Mouse (Mus musculus): Measurements from ENCODE around the gene Vps8. TPM values are rescaled to one million over a fixed set of nuclear protein-coding genes. Genes with fewer than 3 reads are reported as not detected.

The Vps8 gene
- total RNA-seq, 2 experiments from 2014 or later, result 49.1 to 60.4 TPM

GRCm38 (mm10) chr16:21615802-21616201, 192.9 kb downstream of the Vps8 start:
- peak in 1 of 2 experiments; percentile 62 for DNase-seq (ENCODE audit: low spot score in 2 of 2)

GRCm38 (mm10) chr16:21620630-21621029, 197.7 kb downstream of the Vps8 start:
- DNase-seq (ENCODE audit: low spot score in 2 of 2), result no peak

DNA sequence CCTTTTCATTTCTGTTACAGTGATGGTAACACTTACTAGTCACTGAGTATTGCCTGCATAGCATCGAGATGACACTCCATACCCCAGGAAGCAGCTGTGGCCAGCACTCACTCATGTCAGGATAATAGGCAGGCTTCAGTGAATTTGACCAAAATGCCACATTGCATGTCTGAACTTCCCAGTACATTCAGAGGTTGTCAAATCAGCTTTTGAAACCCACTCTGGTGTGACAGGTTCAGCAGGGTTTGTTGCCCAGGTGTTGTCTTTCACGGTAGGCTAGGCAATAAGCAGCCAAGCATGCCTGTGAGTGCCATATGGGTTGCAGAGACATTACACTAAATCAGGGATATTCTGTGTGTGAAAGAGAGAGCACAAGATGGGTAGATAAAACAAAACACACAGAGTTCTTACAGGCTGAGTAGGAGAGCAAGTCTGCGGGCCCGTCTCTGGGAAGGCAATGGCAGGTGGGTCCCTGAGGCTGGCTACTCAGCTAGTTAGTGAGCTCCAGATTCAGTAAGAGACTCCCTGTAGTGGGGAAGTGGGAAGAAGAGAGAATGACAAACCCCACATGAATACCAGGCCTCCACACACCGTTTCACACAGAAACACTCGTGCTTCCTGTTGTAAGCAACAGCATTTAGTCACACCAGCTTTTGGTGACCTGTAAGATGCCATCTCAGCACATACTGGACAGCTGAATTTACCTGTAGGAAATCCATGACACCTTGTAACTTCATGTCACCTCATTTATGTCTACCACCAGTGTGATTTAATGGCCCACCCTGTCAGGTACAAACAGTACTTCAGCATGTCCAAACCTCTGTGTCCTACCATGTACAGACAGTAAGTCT, 203.1 kb downstream of the Vps8 start:
- DNase-seq (ENCODE audit: low spot score in 2 of 2), result no peak

DNA sequence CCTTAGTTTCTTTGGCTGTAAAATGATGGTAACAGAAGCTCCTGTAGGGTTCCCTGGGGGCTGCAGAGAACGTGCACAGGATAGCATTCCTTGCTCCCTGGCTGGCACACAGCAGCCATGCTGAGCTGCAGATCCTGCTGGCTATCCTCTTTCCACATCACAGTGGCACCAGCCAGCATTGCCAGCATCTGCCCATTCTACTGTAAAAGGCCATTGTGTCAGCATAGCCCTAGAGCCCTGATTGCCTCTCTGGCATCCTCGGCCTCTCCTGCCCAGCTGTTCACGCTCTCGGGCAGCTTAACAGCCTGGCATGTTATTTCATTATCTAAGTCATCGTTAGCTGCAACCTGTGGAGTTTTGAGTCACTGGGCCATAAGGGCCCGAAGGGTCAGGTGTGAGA, 204.3 kb downstream of the Vps8 start:
- DNase-seq (ENCODE audit: low spot score in 2 of 2), result no peak

DNA sequence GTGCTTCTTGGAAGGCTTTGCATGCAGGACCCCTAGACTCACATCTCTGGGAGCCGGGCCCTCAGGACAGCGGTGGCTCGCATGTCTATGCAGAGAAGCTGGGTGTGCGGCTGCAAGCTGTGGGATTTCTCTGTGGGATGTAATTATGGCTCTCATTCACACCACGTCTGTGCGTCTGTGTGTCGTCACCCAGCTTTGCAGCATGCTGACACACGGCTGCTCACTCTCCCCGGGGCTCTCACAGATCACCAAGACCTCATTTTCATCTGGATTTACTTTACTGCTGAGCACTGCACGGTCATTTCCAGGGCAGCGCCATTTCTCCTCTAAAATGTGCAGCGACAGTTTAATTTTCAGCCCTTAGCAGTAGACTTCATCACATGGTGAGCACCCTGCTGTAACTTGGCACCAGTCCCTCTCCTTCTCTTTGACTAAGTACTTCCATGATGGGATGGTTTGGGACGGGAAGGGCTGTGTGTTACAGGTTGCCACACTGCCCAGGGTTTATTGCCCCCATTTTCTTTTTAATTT, 205.2 kb downstream of the Vps8 start:
- no peak for DNase-seq (ENCODE audit: low spot score in 2 of 2)

GRCm38 (mm10) chr16:21630614-21631013, 207.7 kb downstream of the Vps8 start:
- no peak for DNase-seq (ENCODE audit: low spot score in 2 of 2)

- no peak for DNase-seq (ENCODE audit: low spot score in 2 of 2)
These were observed 208.9 kb downstream of the Vps8 start for GRCm38 (mm10) chr16:21631815-21632222.

- DNase-seq (ENCODE audit: low spot score in 2 of 2), result no peak
These were observed 211.5 kb downstream of the Vps8 start for GRCm38 (mm10) chr16:21634460-21634859.

DNA sequence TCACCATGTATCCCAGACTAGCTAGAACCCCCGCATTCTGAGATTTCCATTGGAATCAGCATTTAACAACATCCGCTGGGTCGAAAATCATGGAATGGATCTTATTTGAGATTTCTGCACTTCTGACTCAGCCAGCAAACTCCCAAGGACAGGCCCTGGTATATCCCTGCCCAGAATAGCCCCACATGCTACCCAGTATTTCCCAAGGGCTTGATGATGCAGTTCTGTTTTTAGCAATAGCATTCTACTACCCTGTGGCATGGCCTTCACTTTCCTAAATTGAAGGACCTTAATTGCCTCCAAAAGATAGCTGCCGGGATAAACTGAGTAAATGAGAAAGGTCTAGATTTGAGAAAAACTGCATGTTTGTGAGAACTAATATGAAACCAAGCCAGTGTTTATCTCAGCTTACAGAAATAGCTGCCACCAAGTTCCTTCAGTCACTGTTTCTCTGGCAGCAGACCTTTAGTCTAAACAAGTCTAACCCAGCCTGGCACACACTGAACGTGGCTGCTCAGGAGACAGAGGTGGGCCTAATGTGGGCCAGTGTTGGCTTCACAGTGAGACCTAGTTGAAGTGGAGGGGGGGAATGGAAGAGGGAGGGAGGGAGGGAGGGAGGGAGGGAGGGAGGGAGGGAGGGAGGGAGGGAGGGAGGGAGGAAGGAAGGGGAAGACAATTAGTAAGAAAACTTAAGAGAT, 213.4 kb downstream of the Vps8 start:
- DNase-seq (ENCODE audit: low spot score in 2 of 2), result no peak

GRCm38 (mm10) chr16:21637201-21637819, 214.4 kb downstream of the Vps8 start:
- no peak for DNase-seq (ENCODE audit: low spot score in 2 of 2)

- DNase-seq (ENCODE audit: low spot score in 2 of 2), result no peak
These were observed 218.0 kb downstream of the Vps8 start for GRCm38 (mm10) chr16:21640766-21641499.

GRCm38 (mm10) chr16:21641944-21642343, 219.0 kb downstream of the Vps8 start:
- no peak for DNase-seq (ENCODE audit: low spot score in 2 of 2)

DNA sequence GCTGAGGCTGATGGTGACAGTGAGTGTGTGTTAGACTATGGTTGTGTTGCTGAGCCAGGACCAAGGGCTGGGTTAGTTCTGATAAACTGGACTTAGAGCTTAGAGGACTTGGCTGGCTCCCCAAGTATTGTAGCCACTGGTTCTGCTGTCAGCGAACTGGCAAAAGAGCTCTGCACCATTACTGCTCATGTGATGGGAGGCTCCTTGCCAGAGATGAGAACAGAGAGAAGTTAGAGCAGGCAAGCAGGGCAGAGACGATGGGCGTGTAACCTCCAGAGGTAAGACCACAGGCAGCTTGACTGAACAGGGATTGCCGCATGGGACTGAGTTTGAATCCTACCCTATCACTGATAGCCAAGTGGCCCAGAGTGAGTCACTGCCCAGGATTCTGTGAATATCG, 220.0 kb downstream of the Vps8 start:
- DNase-seq (ENCODE audit: low spot score in 2 of 2), result no peak

DNA sequence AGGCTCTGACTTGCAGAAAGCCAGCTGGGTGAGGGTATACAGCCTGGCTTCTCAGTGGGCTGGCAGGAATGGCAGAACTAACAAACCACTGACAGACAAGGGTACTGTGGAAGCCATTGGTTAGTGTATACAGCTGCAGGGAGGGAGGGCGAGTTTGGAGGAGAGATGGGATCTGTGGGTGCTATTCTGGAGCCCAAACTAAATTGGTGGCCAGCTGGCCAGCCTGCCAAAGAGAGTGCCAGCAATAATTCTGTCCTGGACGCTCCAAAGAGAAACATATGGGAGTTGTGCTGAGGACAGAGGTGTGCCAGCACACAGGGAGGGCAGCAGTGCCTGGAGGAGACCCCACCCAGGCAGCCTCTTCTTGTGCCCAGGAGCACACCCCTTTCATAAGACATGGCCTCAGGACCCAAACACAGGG, 220.7 kb downstream of the Vps8 start:
- DNase-seq (ENCODE audit: low spot score in 2 of 2), result peak; percentile 45 to 55

GRCm38 (mm10) chr16:21644066-21644561, 221.2 kb downstream of the Vps8 start:
- DNase-seq (ENCODE audit: low spot score in 2 of 2), result no peak

DNA sequence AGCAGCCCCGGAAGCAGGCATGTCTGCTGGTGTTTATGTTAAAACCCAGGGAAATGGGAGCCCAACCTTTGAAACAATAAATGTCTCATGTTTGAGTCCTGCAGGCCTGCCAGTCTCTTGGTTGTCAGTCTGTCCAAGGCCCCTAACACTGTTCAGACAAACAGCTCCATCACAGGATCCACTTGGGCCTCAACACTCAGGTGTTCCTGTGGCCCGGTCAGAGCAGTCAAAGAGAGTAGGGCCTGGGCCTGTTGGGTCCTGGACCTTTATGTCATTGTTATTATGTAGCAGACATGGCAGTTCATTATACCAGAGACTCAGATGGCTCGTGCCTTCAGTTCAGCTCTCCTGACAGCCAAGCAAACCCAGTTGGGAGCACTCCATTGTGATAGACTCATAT, 221.7 kb downstream of the Vps8 start:
- no peak for DNase-seq (ENCODE audit: low spot score in 2 of 2)

DNA sequence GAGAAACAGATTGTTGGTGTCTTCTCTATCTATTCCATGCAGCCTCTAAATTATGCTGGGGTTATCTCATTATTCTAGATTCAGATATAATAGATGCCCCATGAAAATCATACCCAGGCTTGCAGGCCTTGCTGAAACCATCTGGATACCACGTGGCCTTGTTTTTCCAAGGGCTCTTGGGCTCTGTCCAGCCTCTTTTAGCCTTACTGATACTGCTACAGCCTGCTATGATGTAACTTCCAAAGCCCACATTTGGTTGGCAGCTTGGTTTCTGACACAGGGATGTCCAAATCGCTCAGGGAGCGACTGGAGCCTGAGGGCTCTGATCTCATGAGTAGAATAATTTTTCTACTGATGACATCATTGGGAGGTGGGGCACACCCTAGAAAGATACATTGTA, 223.0 kb downstream of the Vps8 start:
- peak in 1 of 2 experiments; percentile 59 for DNase-seq (ENCODE audit: low spot score in 2 of 2)

DNA sequence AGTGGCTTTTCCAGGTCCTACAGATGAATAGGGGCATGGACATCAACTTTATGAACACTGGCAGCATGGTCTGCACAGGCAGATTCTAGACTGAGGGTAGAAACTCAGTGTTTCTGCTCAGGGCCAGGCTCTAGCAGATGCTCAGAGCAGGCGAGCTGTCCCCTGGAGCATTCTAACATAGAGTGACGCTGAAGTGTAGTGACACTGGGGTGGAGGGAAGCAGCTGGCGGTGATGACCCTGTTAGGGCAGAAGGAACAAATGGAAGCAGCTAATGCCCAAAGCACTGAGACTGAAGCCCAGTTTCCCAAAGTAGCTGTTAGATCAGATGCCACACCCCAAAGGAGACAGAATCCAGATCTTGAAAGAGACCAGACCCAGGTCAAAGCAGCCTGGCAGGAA, 223.6 kb downstream of the Vps8 start:
- no peak for DNase-seq (ENCODE audit: low spot score in 2 of 2)

- DNase-seq (ENCODE audit: low spot score in 2 of 2), result no peak
These were observed 225.9 kb downstream of the Vps8 start for GRCm38 (mm10) chr16:21648800-21649199.

DNA sequence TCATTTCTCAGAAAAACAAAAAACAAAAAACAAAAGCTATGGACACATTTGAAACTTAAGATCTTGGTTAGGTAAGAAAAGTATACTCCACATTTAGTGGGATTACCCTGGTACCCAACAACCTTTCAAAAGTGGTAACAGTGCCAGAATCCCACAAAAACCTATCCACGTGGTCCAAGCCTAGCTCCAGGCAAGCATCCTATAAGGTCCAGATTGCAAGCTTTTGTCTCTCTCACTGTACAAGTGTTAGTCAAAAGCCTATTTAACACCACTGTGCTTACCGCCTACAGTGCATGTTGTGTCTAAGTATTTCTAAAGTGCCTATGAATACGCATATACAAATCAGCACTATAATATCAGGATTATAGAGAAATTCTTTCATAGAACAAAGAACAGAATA, 227.4 kb downstream of the Vps8 start:
- DNase-seq (ENCODE audit: low spot score in 2 of 2), result no peak

DNA sequence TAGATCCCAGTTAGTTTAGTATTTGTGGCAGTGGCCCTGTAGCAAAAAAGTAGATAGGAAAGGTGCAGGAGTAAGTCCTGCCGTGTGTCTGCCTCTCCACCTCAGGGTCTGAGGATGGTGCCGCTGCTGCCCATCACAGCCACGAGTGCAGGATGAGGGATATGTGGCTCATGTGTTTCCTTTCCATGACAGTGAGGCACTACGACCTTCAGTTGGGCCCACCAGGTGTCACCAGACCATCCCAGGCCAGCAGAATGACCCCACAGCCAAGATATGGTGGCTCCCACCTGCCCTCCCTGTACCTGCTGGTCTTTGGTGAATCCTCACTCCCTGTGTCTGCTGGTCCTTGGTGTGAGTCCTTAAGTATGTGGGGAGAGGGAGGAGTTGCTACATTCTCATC, 228.2 kb downstream of the Vps8 start:
- no peak for DNase-seq (ENCODE audit: low spot score in 2 of 2)

Measured in layer of hippocampus, postnatal 14 days (tissue).